Mouse (Mus musculus) myocyte (in vitro differentiated cells): ENCODE data around the gene Gm20388.

ENCODE experiments used
- CEBPB ChIP-seq: IDR thresholded peaks from 2 replicates; pipeline ENCODE4 v1.6.1; 2011; ENCODE audit warnings: mild to moderate bottlenecking, moderate library complexity; ENCODE audit not compliant: poor library complexity, insufficient read depth, severe bottlenecking
- MAX ChIP-seq: IDR thresholded peaks from one replicate; pipeline ENCODE4 v1.6.1; 2011; ENCODE audit warnings: low read depth, mild to moderate bottlenecking, control low read depth
- MYOD1 ChIP-seq, 3 experiments: IDR thresholded peaks; one replicate each; pipeline ENCODE4 v1.6.1; 2011; ENCODE audit warnings: control low read depth in 2 of 3, low read depth in 2 of 3, mild to moderate bottlenecking in 2 of 3, moderate library complexity in 1 of 3; ENCODE audit not compliant: insufficient read length in 2 of 3, control insufficient read depth in 1 of 3
- POLR2A ChIP-seq: IDR thresholded peaks from one replicate; pipeline ENCODE4 v1.6.1; 2011; ENCODE audit warnings: low read depth, mild to moderate bottlenecking, control low read depth, moderate library complexity; ENCODE audit not compliant: insufficient read length
- POLR2AphosphoS2 ChIP-seq: IDR thresholded peaks from one replicate; pipeline ENCODE4 v1.6.1; 2011; ENCODE audit warnings: low read depth, control low read depth; ENCODE audit not compliant: insufficient read length
- TCF12 ChIP-seq: IDR thresholded peaks from one replicate; pipeline ENCODE4 v1.6.1; 2011; ENCODE audit warnings: mild to moderate bottlenecking, control low read depth; ENCODE audit not compliant: poor library complexity, insufficient read depth, severe bottlenecking
- TCF3 ChIP-seq: IDR thresholded peaks from one replicate; pipeline ENCODE4 v1.6.1; 2011; ENCODE audit warnings: low read depth, control low read depth; ENCODE audit not compliant: insufficient read length

- TF ChIP-seq POLR2AphosphoS2 (no peak), POLR2A (no peak), TCF12 (no peak), MYOD1 (IDR thresholded peaks at IDR 0.05; ENCODE audit: control insufficient read depth in 1 of 3, insufficient read length in 2 of 3, low read depth in 2 of 3) (no peak), CEBPB (no peak), TCF3 (no peak), MAX (no peak)
Observed at GRCm38 (mm10) chr8:121397201-121397698, 1486.6 kb downstream of the Gm20388 start.
